Mouse (Mus musculus) midbrain, embryonic 15.5 days (tissue): ENCODE measurements at regions not wholly inside any gene's neighbourhood (a gene's known extent, or its start where the extent isn't known, plus 50 kb on each side); places are given as distances from the start of the nearest gene placed in this dataset.

Experiments
- ATAC-seq: fragments of 200-750 bp; cut with Nextera tagmentation; replicated peaks from 2 replicates; pipeline ENCODE4 v1.8.0; 2017; ENCODE audit warnings: moderate TSS enrichment
- H3K27ac ChIP-seq: fragments of 300-500 bp; sonication (generic); 2 replicates; pipeline ENCODE4 v1.5.1; 2015; ENCODE audit warnings: mild to moderate bottlenecking, inconsistent platforms
- H3K27me3 ChIP-seq: fragments of 300-500 bp; sonication (generic); replicated peaks from 2 replicates; pipeline ENCODE4 v1.6.1; 2015; ENCODE audit warnings: inconsistent platforms
- H3K36me3 ChIP-seq: fragments of 300-500 bp; sonication (generic); replicated peaks from 2 replicates; pipeline ENCODE4 v1.6.1; 2015; ENCODE audit warnings: inconsistent platforms
- H3K4me1 ChIP-seq: fragments of 300-500 bp; sonication (generic); 2 replicates; pipeline ENCODE4 v1.6.1; 2015; ENCODE audit warnings: inconsistent platforms
- H3K4me2 ChIP-seq: fragments of 300-500 bp; sonication (generic); 2 replicates; pipeline ENCODE4 v1.6.1; 2015; ENCODE audit warnings: inconsistent platforms, mild to moderate bottlenecking, moderate library complexity
- H3K4me3 ChIP-seq: fragments of 300-500 bp; sonication (generic); 2 replicates; pipeline ENCODE4 v1.5.1; 2015; ENCODE audit warnings: mild to moderate bottlenecking, inconsistent platforms
- H3K9ac ChIP-seq: fragments of 300-500 bp; sonication (generic); 2 replicates; pipeline ENCODE4 v1.6.1; 2015; ENCODE audit warnings: mild to moderate bottlenecking, inconsistent platforms
- H3K9me3 ChIP-seq: fragments of 300-500 bp; sonication (generic); 2 replicates; pipeline ENCODE4 v1.6.1; 2016; ENCODE audit warnings: inconsistent platforms
- WGBS: fragments of 180-500 bp; shearing (Covaris S2); methylation state at CpG from one replicate; pipeline ENCODE4 v1.1.7; 2015; ENCODE audit warnings: mixed read lengths; 5-methylcytosine and 5-hydroxymethylcytosine counted together

DNA sequence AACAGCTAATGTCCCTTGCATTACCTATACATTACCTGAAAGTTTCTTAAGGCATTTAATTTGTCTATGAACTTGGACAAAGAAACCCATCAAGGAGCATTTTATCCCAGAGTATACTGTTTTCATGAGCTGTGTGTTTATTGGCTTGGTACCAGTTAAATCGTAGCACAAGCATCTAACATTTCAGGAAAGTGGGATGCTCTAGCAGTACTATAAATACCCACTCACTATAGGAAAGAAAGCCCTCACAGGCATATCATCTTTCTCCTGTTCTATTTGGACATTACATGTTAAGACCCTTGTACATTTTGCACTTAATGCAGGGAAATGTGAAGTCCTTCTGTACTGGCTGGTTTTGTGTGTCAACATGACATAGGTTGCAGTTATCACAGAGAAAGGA is 163.9 kb downstream of the Ptprc start:
- H3K27me3 ChIP-seq = no peaks in the 10 kb centered on the region
- no peaks in the 10 kb centered on the region for H3K9me3 ChIP-seq
- no peaks in the 10 kb centered on the region for H3K4me1 ChIP-seq
- ATAC-seq = no peak
- WGBS = 90% methylated on average over 1 of the region's 1 CpGs
- H3K36me3 ChIP-seq = no peaks in the 10 kb centered on the region
- no peak overlapping the region for H3K27ac ChIP-seq
- no peak overlapping the region for H3K4me3 ChIP-seq
- H3K9ac ChIP-seq = no peak overlapping the region
- H3K4me2 ChIP-seq = no peak overlapping the region

DNA sequence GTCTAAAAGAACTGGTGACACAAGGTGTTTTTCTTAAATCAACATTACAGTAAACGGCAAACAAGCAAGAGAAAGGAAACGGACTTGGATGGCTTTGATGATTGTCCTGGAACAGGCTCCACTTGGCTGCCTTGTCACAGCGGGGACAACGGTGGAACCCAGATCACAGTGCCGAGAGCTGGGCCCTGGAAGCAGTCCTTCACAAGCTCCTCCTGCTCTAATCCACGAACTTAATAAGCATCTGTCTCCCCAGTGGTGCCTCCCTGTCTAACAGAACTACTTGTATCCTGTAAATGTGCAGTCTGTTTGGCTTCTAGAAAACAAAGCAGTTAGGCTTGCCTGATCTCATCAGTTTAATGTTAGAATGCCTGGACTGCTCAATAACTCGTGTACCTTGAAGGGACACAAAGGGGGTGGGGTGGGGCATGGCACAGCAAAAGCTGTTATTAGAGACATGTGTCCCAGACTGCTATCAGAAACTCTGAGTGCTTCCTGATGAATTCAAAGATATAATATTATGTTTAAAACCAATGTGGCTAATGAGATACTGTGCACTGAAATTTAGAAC is 164.5 kb downstream of the Ptprc start:
- H3K9ac ChIP-seq = no peak overlapping the region

DNA sequence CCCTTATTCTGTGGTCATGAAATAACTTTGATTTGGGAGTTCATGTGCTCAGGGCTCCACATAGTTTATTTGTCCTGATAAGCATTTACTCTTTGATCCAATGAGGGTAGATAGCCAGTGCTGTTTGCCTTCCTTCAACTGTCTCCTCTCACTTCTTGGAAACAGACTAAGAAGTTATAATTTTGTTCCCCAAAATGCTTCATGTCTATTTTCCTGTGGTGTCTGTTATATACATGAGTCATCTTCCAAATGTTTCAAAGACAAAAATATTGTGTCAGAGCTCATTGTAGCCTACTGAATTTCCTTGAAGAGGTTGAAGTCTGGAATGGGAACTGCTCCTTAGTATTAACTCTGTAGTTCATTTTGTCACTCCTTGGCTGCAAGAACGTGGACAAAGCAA is 168.7 kb downstream of the Ptprc start:
- no peaks in the 10 kb centered on the region for H3K9me3 ChIP-seq
- H3K27ac ChIP-seq = no peak overlapping the region
- H3K4me2 ChIP-seq = no peak overlapping the region
- no peak for ATAC-seq
- H3K36me3 ChIP-seq = no peaks in the 10 kb centered on the region
- H3K9ac ChIP-seq = no peak overlapping the region
- H3K4me3 ChIP-seq = no peak overlapping the region
- H3K4me1 ChIP-seq = no peaks in the 10 kb centered on the region
- WGBS = 70% methylated on average over 1 of the region's 1 CpGs
- no peaks in the 10 kb centered on the region for H3K27me3 ChIP-seq

More for the DNA sequence above, 164.5 kb downstream of the Ptprc start:
- Histone ChIP-seq H3K4me2 (no peak overlapping the region), H3K27me3 (no peaks in the 10 kb centered on the region), H3K27ac (no peak overlapping the region), H3K36me3 (no peaks in the 10 kb centered on the region), H3K4me3 (no peak overlapping the region), H3K4me1 (no peaks in the 10 kb centered on the region), H3K9me3 (no peaks in the 10 kb centered on the region)
- no peak for ATAC-seq
- 54% methylated on average over 7 of the region's 7 CpGs for WGBS

DNA sequence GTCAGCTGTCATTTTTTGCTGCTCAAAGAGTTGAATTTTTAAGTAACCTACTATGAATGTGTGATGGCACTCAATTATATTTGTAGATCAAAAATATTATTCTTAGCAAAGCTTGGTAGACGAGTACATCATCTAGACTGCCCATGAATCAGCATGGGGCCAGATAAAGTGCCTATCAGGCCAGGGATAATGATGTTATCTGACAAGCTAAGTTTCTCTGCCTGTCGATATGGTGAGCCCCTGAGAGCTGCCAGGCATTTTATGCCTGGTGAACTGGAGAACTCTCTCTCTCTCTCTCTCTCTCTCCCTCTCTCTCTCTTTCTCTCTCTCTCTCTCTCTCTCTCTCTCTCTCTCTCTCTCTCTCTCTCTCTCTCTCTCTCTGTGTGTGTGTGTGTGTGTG is 171.2 kb downstream of the Ptprc start:
- WGBS = 30% methylated on average over 2 of the region's 2 CpGs
- no peaks in the 10 kb centered on the region for H3K9me3 ChIP-seq
- no peaks in the 10 kb centered on the region for H3K36me3 ChIP-seq
- H3K9ac ChIP-seq = no peak overlapping the region
- no peak overlapping the region for H3K4me2 ChIP-seq
- no peak overlapping the region for H3K4me3 ChIP-seq
- ATAC-seq = no peak
- no peaks in the 10 kb centered on the region for H3K27me3 ChIP-seq
- no peaks in the 10 kb centered on the region for H3K4me1 ChIP-seq
- H3K27ac ChIP-seq = no peak overlapping the region

DNA sequence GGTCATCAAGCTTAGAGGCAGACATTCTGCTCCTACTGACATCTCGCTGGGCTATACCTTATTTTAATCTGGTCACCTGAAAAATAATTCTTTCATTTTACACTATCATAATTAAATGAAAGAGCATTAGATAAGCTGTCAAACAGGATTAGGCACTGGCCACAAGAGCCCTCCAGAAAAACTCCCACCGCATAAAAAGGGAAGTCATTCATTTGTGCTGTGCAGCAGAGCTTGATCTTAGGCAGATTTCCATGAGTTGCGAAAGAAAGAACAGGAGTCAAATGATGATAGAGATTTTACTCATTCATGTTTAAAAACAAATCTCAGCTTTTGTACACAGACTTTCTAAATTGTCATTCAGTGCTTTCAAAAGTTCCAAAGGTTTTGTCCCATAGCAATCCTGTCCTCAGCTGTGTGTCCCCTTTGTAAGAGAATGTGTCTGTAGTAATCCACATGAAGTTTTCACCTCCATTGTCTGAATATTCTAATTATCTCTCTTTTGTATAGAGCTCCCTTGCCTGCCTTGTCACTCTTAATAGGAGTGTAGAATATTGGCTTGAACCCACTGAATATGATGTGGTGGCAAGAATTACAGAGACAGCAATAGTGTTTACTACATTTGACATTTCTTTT is 176.1 kb downstream of the Ptprc start:
- Histone ChIP-seq H3K27me3 (no peaks in the 10 kb centered on the region), H3K4me1 (no peaks in the 10 kb centered on the region), H3K9ac (no peak overlapping the region), H3K9me3 (no peaks in the 10 kb centered on the region), H3K36me3 (no peaks in the 10 kb centered on the region), H3K4me3 (no peak overlapping the region), H3K4me2 (no peak overlapping the region), H3K27ac (no peak overlapping the region)
- no peak for ATAC-seq
- WGBS = 22% methylated on average over 3 of the region's 3 CpGs

DNA sequence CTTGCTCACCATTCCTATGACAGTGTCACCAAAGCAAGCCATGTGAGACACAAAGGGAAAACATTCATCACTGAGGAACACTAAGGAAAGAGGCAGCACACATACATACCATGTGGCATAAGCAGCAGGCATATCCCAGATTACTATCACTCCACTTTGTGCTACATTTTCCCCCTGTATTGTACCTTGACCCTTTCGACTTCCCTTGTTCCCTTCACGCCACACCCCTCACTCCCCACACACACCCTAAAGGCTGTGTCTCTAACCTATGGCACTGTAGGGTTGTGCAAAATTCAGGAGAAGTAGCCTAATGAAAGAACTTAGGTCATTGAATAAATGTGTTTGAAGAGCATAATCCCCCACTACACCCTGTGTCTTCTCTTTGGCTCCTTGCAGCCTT is 179.5 kb downstream of the Ptprc start:
- Histone ChIP-seq H3K4me1 (no peaks in the 10 kb centered on the region), H3K4me3 (no peak overlapping the region), H3K9ac (no peak overlapping the region), H3K9me3 (no peaks in the 10 kb centered on the region), H3K27ac (no peak overlapping the region), H3K4me2 (no peak overlapping the region), H3K36me3 (no peaks in the 10 kb centered on the region), H3K27me3 (no peaks in the 10 kb centered on the region)
- 76% methylated on average over 2 of the region's 2 CpGs for WGBS
- no peak for ATAC-seq

DNA sequence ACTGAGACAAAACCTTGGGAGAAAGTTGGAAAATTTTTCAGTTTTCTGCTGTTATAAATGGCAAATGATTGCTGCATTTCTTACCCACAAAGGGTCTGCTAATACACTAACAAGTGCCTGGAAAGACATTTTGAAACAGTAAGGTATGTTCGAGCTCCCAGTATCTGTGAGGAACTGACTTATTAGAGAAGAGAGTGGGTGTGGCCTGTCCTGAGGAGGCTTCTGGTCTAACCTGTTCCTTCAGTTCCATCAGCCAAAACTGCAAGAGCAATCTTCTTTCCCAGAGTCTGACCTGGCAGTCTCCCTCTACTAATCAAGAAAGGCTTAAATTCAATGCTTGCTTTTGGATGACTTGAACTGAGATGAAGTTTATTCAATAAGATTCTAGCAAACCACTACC is 183.6 kb downstream of the Ptprc start:
- no peaks in the 10 kb centered on the region for H3K27me3 ChIP-seq
- no peaks in the 10 kb centered on the region for H3K4me1 ChIP-seq
- no peak overlapping the region for H3K27ac ChIP-seq
- no peak overlapping the region for H3K9ac ChIP-seq
- no peak overlapping the region for H3K4me3 ChIP-seq
- 90% methylated on average over 1 of the region's 1 CpGs for WGBS
- no peak overlapping the region for H3K4me2 ChIP-seq
- ATAC-seq = no peak
- no peaks in the 10 kb centered on the region for H3K9me3 ChIP-seq
- no peaks in the 10 kb centered on the region for H3K36me3 ChIP-seq

DNA sequence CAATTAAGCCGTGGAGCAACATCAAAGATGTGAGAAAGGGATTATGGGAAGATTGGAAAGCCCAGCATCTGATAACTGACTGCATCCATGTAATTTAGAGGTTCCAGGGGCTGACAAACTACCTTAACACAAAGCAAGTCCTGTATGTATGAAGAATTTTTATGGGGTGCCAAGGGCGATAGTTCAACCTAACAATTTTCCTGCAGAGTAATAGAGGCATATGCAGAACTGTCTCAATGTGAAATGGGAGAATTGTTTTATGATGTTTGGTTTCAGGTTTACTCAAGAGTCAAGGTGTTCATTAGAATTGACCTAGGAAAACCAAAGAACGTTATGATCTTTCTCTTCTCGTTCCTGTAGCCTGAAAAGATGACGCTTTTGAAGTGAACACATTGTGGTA is 184.1 kb downstream of the Ptprc start:
- H3K9me3 ChIP-seq = no peaks in the 10 kb centered on the region
- H3K4me2 ChIP-seq = no peak overlapping the region
- no peaks in the 10 kb centered on the region for H3K4me1 ChIP-seq
- no peak overlapping the region for H3K9ac ChIP-seq
- no peaks in the 10 kb centered on the region for H3K36me3 ChIP-seq
- H3K27me3 ChIP-seq = no peaks in the 10 kb centered on the region
- 91% methylated on average over 5 of the region's 5 CpGs for WGBS
- no peak for ATAC-seq
- no peak overlapping the region for H3K27ac ChIP-seq
- no peak overlapping the region for H3K4me3 ChIP-seq

DNA sequence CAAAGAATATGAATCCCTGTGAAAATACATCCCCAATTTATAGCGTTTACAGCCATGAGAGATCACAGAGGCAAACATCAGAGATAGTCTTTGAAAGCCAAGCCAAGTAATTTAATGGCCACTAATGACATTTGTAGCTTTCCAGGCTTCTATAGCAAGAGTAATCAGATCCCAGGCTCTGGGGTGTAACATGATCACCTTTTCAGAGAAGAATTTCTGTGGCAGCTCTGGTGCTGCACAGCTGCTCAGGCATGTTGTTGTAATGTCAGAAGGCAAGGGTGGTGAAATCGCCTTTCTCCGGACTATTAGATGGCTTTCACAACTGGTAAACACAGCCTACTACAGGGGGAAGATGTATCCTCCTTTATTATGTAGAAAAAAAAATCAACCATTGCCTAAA is 202.1 kb downstream of the Ptprc start:
- H3K4me3 ChIP-seq = no peak overlapping the region
- no peaks in the 10 kb centered on the region for H3K9me3 ChIP-seq
- no peak; the same call in 1 of the 2 replicates for ATAC-seq
- H3K27me3 ChIP-seq = no peaks in the 10 kb centered on the region
- H3K4me1 ChIP-seq = no peaks in the 10 kb centered on the region
- H3K36me3 ChIP-seq = no peaks in the 10 kb centered on the region
- WGBS = 64% methylated on average over 3 of the region's 3 CpGs
- H3K4me2 ChIP-seq = no peak overlapping the region
- H3K9ac ChIP-seq = no peak overlapping the region
- H3K27ac ChIP-seq = 0 out of 2 replicates have a peak overlapping the region, but pooled peaks have one; percentile 45

DNA sequence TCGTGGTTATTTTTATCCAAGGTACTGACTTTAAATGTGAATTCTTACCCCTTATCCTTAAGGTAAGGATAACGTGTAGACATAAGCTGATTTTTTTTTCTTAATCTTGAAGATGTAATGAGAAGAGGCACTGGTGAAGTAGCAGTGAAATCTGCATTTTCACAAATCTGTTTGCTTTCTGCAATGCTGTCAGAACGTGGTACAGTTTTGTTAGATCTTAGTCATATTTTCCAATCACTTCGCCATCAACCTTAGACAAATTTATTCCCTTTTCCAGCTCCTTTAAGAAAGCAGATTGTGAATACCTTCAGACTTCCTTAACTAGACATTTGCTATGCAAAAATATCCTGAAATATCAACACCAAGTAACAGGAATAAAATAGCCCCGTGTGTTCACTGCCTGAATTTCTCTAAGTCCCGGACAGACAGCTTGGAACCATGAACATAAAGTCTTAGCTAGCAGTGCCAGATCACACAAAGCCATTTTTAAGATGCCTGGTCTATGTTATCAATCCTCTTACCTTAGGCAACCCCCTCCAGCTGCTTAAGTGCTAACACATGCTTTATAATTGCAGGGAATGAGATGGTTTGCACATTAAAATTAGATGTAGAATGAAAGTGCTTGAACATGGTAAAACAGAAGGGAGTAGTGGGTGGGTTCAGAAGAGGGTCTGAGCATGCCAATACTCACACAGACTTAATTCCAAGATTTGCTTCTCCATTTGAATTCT is 202.7 kb downstream of the Ptprc start:
- Histone ChIP-seq H3K9ac (no peak overlapping the region), H3K36me3 (no peaks in the 10 kb centered on the region), H3K4me3 (no peak overlapping the region), H3K27me3 (no peaks in the 10 kb centered on the region), H3K4me2 (no peak overlapping the region), H3K27ac (0 out of 2 replicates have a peak overlapping the region, but pooled peaks have one; percentile 45), H3K9me3 (no peaks in the 10 kb centered on the region), H3K4me1 (no peaks in the 10 kb centered on the region)
- WGBS = 79% methylated on average over 6 of the region's 6 CpGs
- no peak for ATAC-seq

DNA sequence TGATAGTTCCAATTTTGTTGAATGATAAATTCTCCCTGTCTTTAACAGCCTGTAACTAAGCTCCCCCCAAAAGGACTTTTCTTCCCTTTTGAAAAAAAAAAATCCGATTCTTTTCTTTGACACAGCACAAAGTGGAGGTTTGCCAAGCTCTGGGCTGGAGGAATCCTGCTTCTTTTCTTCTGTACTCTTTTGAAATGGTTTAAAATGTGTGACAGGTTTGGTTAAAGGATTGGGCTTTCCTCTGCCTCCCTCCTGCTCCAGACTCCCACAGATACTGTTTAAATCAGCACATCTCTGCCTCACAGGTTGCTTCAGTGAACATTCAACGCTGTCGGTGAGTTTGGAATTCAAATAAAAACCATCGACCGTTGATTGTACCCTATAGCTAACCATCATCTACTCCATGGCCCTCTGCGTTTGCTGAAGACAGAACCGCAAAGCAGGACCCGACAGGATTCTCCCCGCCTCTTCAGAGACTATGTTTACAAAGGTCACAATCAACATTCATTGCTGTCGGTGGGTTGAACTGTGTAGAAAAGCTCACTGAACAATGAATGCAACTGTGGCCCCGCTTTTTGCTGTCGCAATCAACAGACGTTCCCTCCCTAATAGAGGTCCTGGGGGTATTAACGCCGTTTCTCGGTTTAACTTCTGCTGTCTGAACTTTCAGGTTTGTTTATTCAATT is 209.2 kb downstream of the Ptprc start:
- Histone ChIP-seq H3K4me1 (peaks cover 15% of the 10 kb centered on the region), H3K36me3 (0 out of 2 replicates have a peak, but pooled peaks cover 2% of the 10 kb centered on the region), H3K4me3 (no peak overlapping the region), H3K27ac (peak overlapping the region; percentile 71), H3K9ac (no peak overlapping the region), H3K4me2 (0 out of 2 replicates have a peak overlapping the region, but pooled peaks have one; percentile 8), H3K9me3 (no peaks in the 10 kb centered on the region), H3K27me3 (no peaks in the 10 kb centered on the region)
- 28% methylated on average over 16 of the region's 16 CpGs for WGBS
- peak; percentile 72 for ATAC-seq

DNA sequence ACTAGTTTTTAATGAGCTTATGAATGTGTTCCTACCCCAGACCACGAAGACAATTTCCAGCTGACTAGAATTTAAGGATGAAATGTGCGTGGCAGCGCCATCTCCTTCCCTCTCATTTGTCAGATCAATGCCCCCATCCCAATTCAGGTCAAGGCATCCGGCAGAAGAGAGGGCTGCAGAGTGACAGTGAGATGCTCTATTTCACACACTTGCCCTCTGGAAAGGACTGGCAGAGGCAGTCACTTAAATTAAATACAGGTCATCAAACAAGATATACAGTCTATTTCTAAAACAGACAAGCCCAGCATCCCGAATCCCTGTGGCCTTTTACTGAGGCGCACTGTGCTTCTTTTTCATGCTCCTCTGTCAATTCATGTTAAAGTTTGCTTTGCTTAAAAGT is 211.9 kb downstream of the Ptprc start:
- no peak for ATAC-seq
- H3K4me3 ChIP-seq = no peak overlapping the region
- no peaks in the 10 kb centered on the region for H3K27me3 ChIP-seq
- 58% methylated on average over 6 of the region's 6 CpGs for WGBS
- H3K36me3 ChIP-seq = 0 out of 2 replicates have a peak, but pooled peaks cover 2% of the 10 kb centered on the region
- H3K4me1 ChIP-seq = peaks cover 15% of the 10 kb centered on the region
- H3K27ac ChIP-seq = 0 out of 2 replicates have a peak overlapping the region, but pooled peaks have one; percentile 27
- no peak overlapping the region for H3K4me2 ChIP-seq
- no peaks in the 10 kb centered on the region for H3K9me3 ChIP-seq
- H3K9ac ChIP-seq = no peak overlapping the region
